Mouse (Mus musculus) bone marrow macrophage, adult 2 months (primary cell): ENCODE measurements around the gene Defb48.

ENCODE experiments used
- CTCF ChIP-seq: IDR thresholded peaks from 2 replicates; pipeline ENCODE4 v1.5.1; 2012; ENCODE audit warnings: low read depth, mild to moderate bottlenecking, low read length, moderate library complexity
- POLR2A ChIP-seq: IDR thresholded peaks from 2 replicates; pipeline ENCODE4 v1.6.1; 2012; ENCODE audit warnings: mild to moderate bottlenecking, low read depth, low read length, borderline replicate concordance

GRCm38 (mm10) chr14:62937675-62938074, 46.6 kb downstream of the Defb48 start:
- TF ChIP-seq CTCF (no peak), POLR2A (no peak)
